Mouse (Mus musculus): ENCODE measurements around the gene D930020B18Rik.

The D930020B18Rik gene

GRCm38 (mm10) chr10:121639573-121639972 is 1.8 kb upstream of the D930020B18Rik start:
- DNase-seq (ENCODE audit: low spot score in 2 of 2) = no peak

- DNase-seq (ENCODE audit: low spot score in 2 of 2) = no peak
Measured at GRCm38 (mm10) chr10:121640150-121640930, 1.0 kb upstream of the D930020B18Rik start.

- DNase-seq (ENCODE audit: low spot score in 2 of 2) = no peak
Measured at GRCm38 (mm10) chr10:121640944-121641271, 480 bp upstream of the D930020B18Rik start.

GRCm38 (mm10) chr10:121642054-121642947 is 913 bp downstream of the D930020B18Rik start:
- DNase-seq (ENCODE audit: low spot score in 2 of 2) = no peak

- DNase-seq (ENCODE audit: low spot score in 2 of 2) = no peak
Measured at GRCm38 (mm10) chr10:121646294-121646693, 4.9 kb downstream of the D930020B18Rik start.

- DNase-seq (ENCODE audit: low spot score in 2 of 2) = no peak
Measured at GRCm38 (mm10) chr10:121653079-121653478, 11.7 kb downstream of the D930020B18Rik start.

- no peak for DNase-seq (ENCODE audit: low spot score in 2 of 2)
Measured at GRCm38 (mm10) chr10:121655907-121656306, 14.5 kb downstream of the D930020B18Rik start.

GRCm38 (mm10) chr10:121662711-121663110 is 21.3 kb downstream of the D930020B18Rik start:
- no peak for DNase-seq (ENCODE audit: low spot score in 2 of 2)

GRCm38 (mm10) chr10:121663599-121663998 is 22.2 kb downstream of the D930020B18Rik start:
- no peak for DNase-seq (ENCODE audit: low spot score in 2 of 2)

GRCm38 (mm10) chr10:121665631-121666145 is 24.3 kb downstream of the D930020B18Rik start:
- no peak for DNase-seq (ENCODE audit: low spot score in 2 of 2)

- no peak for DNase-seq (ENCODE audit: low spot score in 2 of 2)
Measured at GRCm38 (mm10) chr10:121669103-121669502, 27.7 kb downstream of the D930020B18Rik start.

- DNase-seq (ENCODE audit: low spot score in 2 of 2) = no peak
Measured at GRCm38 (mm10) chr10:121677019-121677418, 35.6 kb downstream of the D930020B18Rik start.

GRCm38 (mm10) chr10:121680902-121681301 is 39.5 kb downstream of the D930020B18Rik start:
- no peak for DNase-seq (ENCODE audit: low spot score in 2 of 2)

- no peak for DNase-seq (ENCODE audit: low spot score in 2 of 2)
Measured at GRCm38 (mm10) chr10:121682539-121682938, 41.2 kb downstream of the D930020B18Rik start.

GRCm38 (mm10) chr10:121686153-121686660 is 44.8 kb downstream of the D930020B18Rik start:
- no peak for DNase-seq (ENCODE audit: low spot score in 2 of 2)

- DNase-seq (ENCODE audit: low spot score in 2 of 2) = no peak
Measured at GRCm38 (mm10) chr10:121687511-121687910, 46.1 kb downstream of the D930020B18Rik start.

GRCm38 (mm10) chr10:121689591-121690314 is 48.4 kb downstream of the D930020B18Rik start:
- peak; percentile 52 to 58 for DNase-seq (ENCODE audit: low spot score in 2 of 2)

GRCm38 (mm10) chr10:121692944-121693579 is 51.7 kb downstream of the D930020B18Rik start:
- no peak for DNase-seq (ENCODE audit: low spot score in 2 of 2)

- DNase-seq (ENCODE audit: low spot score in 2 of 2) = no peak
Measured at GRCm38 (mm10) chr10:121694567-121694966, 53.2 kb downstream of the D930020B18Rik start.

GRCm38 (mm10) chr10:121701296-121702248 is 60.2 kb downstream of the D930020B18Rik start:
- peak in 1 of 2 experiments; percentile 46 for DNase-seq (ENCODE audit: low spot score in 2 of 2)
